Mouse (Mus musculus) neural tube, embryonic 14.5 days (tissue): ENCODE results near the gene Gstcd. TPM values are rescaled to one million over a fixed set of nuclear protein-coding genes. Genes with fewer than 3 reads are reported as not detected.
A peak's percentile ranks its signal among the peaks of the same experiment; 100 is the strongest.

ENCODE experiments used
- ATAC-seq: fragments of 200-750 bp; cut with Nextera tagmentation; 2 replicates; pipeline ENCODE4 v1.8.0; 2017; ENCODE audit warnings: low read depth, mild to moderate bottlenecking, moderate TSS enrichment, moderate library complexity
- H3K27ac ChIP-seq: fragments of 300-500 bp; sonication (generic); 2 replicates; pipeline ENCODE4 v1.5.1; 2014; ENCODE audit warnings: low read depth, mild to moderate bottlenecking, control low read depth, low read length, moderate library complexity, mixed read lengths
- H3K27me3 ChIP-seq: fragments of 300-500 bp; sonication (generic); 2 replicates; pipeline ENCODE4 v1.6.1; 2014; ENCODE audit warnings: low read length; ENCODE audit not compliant: control insufficient read depth, insufficient read depth
- H3K36me3 ChIP-seq: fragments of 300-500 bp; sonication (generic); 2 replicates; pipeline ENCODE4 v1.6.1; 2014; ENCODE audit warnings: low read length, mixed read lengths; ENCODE audit not compliant: control insufficient read depth, insufficient read depth
- H3K4me1 ChIP-seq: fragments of 300-500 bp; sonication (generic); 2 replicates; pipeline ENCODE4 v1.6.1; 2014; ENCODE audit warnings: low read length; ENCODE audit not compliant: control insufficient read depth, insufficient read depth
- H3K4me2 ChIP-seq: fragments of 300-500 bp; sonication (generic); 2 replicates; pipeline ENCODE4 v1.6.1; 2014; ENCODE audit warnings: mild to moderate bottlenecking, low read depth, low read length, control low read depth
- H3K4me3 ChIP-seq: fragments of 300-500 bp; sonication (generic); 2 replicates; pipeline ENCODE4 v1.5.1; 2014; ENCODE audit warnings: low read depth, low read length, control low read depth, mixed read lengths
- H3K9ac ChIP-seq: fragments of 300-500 bp; sonication (generic); replicated peaks from 2 replicates; pipeline ENCODE4 v1.6.1; 2014; ENCODE audit warnings: low read depth, mild to moderate bottlenecking, control low read depth, low read length, mixed read lengths
- H3K9me3 ChIP-seq: fragments of 300-500 bp; sonication (generic); 2 replicates; pipeline ENCODE4 v1.6.1; 2016; ENCODE audit warnings: low read length; ENCODE audit not compliant: control insufficient read depth
- WGBS: fragments of 180-500 bp; shearing (Covaris S2); extraction: QIAGEN DNeasy Blood & Tissue Kit; methylation state at CpG from one replicate; pipeline ENCODE4 v1.1.7; 2014; 5-methylcytosine and 5-hydroxymethylcytosine counted together
- polyA plus RNA-seq: library from polyadenylated mRNA; unstranded; fragments of >200 nt; fragmentation: Nextera tagmentation; extraction: Ambion mirVana; gene quantifications from 2 replicates; pipeline ENCODE4 v1.2.1, GENCODE M21; 2014

The Gstcd gene
- polyA plus RNA-seq, 1 experiment from 2014 or later = 4.1 TPM

GRCm38 (mm10) chr3:132949791-132950528, 141.9 kb downstream of the Gstcd start, which contains the start of gene Npnt:
Gene Npnt, minus strand, starts transcription at chr3:132950291.
- H3K4me2 ChIP-seq = peak within 1 kb of the TSS; percentile 98
- no peaks in the 10 kb centered on the region for H3K36me3 ChIP-seq
- H3K4me1 ChIP-seq = 0 out of 2 replicates have a peak, but pooled peaks cover 3% of the 10 kb centered on the region
- no peak within 1 kb of the TSS for H3K27ac ChIP-seq
- peak within 1 kb of the TSS; percentile 65 for H3K4me3 ChIP-seq
- peak within 1 kb of the TSS; percentile 59 for H3K9ac ChIP-seq
- peak; percentile 87 for ATAC-seq
- WGBS = under 1% methylated on average over 52 of the region's 82 CpGs
- H3K9me3 ChIP-seq = no peaks in the 10 kb centered on the region
- H3K27me3 ChIP-seq = peaks cover 7% of the 10 kb centered on the region; the same call in 1 of the 2 replicates

GRCm38 (mm10) chr3:132949380-132949790, 142.4 kb downstream of the Gstcd start:
- ATAC-seq = peak; percentile 85
- H3K4me3 ChIP-seq = peak overlapping the region; percentile 65
- H3K4me2 ChIP-seq = peak overlapping the region; percentile 98

GRCm38 (mm10) chr3:132948298-132948795, 143.5 kb downstream of the Gstcd start:
- Histone ChIP-seq H3K36me3 (no peaks in the 10 kb centered on the region), H3K27ac (no peak overlapping the region), H3K4me3 (no peak overlapping the region), H3K4me1 (0 out of 2 replicates have a peak, but pooled peaks cover 3% of the 10 kb centered on the region), H3K4me2 (no peak overlapping the region; the same call in 1 of the 2 replicates), H3K9me3 (no peaks in the 10 kb centered on the region), H3K9ac (no peak overlapping the region), H3K27me3 (peaks cover 7% of the 10 kb centered on the region; the same call in 1 of the 2 replicates)
- 23% methylated on average over 7 of the region's 7 CpGs for WGBS
- ATAC-seq = no peak

More at GRCm38 (mm10) chr3:132949380-132949790, 142.4 kb downstream of the Gstcd start:
- H3K9ac ChIP-seq = peak overlapping the region; percentile 59
- no peaks in the 10 kb centered on the region for H3K9me3 ChIP-seq
- no peaks in the 10 kb centered on the region for H3K36me3 ChIP-seq
- no peak overlapping the region for H3K27ac ChIP-seq
- under 1% methylated on average over 26 of the region's 26 CpGs for WGBS
- peaks cover 7% of the 10 kb centered on the region; the same call in 1 of the 2 replicates for H3K27me3 ChIP-seq
- 0 out of 2 replicates have a peak, but pooled peaks cover 3% of the 10 kb centered on the region for H3K4me1 ChIP-seq

GRCm38 (mm10) chr3:132946086-132946485, 145.7 kb downstream of the Gstcd start:
- no peak for ATAC-seq
- Histone ChIP-seq H3K4me2 (no peak overlapping the region), H3K9me3 (no peaks in the 10 kb centered on the region), H3K9ac (no peak overlapping the region), H3K27me3 (peaks cover 7% of the 10 kb centered on the region; the same call in 1 of the 2 replicates), H3K36me3 (no peaks in the 10 kb centered on the region), H3K4me1 (0 out of 2 replicates have a peak, but pooled peaks cover 3% of the 10 kb centered on the region), H3K4me3 (no peak overlapping the region), H3K27ac (no peak overlapping the region)
- 92% methylated on average over 5 of the region's 5 CpGs for WGBS

GRCm38 (mm10) chr3:132945669-132946068, 146.2 kb downstream of the Gstcd start:
- Histone ChIP-seq H3K4me3 (no peak overlapping the region), H3K9ac (no peak overlapping the region), H3K4me1 (0 out of 2 replicates have a peak, but pooled peaks cover 3% of the 10 kb centered on the region), H3K36me3 (no peaks in the 10 kb centered on the region), H3K27me3 (peaks cover 7% of the 10 kb centered on the region; the same call in 1 of the 2 replicates), H3K27ac (no peak overlapping the region), H3K4me2 (no peak overlapping the region), H3K9me3 (no peaks in the 10 kb centered on the region)
- WGBS = 80% methylated on average over 7 of the region's 7 CpGs
- no peak for ATAC-seq

- Histone ChIP-seq H3K27me3 (peaks cover 3% of the 10 kb centered on the region; the same call in 1 of the 2 replicates), H3K4me2 (no peak overlapping the region), H3K9ac (no peak overlapping the region), H3K36me3 (no peaks in the 10 kb centered on the region), H3K9me3 (no peaks in the 10 kb centered on the region), H3K4me1 (no peaks in the 10 kb centered on the region), H3K27ac (no peak overlapping the region), H3K4me3 (no peak overlapping the region)
- 57% methylated on average over 3 of the region's 3 CpGs for WGBS
- ATAC-seq = no peak
Measured at GRCm38 (mm10) chr3:132944609-132945008, 147.2 kb downstream of the Gstcd start.

- H3K4me1 ChIP-seq = no peaks in the 10 kb centered on the region
- no peak overlapping the region for H3K4me3 ChIP-seq
- H3K4me2 ChIP-seq = no peak overlapping the region
- no peak overlapping the region for H3K9ac ChIP-seq
- WGBS = 71% methylated on average over 7 of the region's 7 CpGs
- H3K36me3 ChIP-seq = no peaks in the 10 kb centered on the region
- ATAC-seq = no peak
- no peak overlapping the region for H3K27ac ChIP-seq
- H3K27me3 ChIP-seq = 0 out of 2 replicates have a peak, but pooled peaks cover 3% of the 10 kb centered on the region
- no peaks in the 10 kb centered on the region for H3K9me3 ChIP-seq
Measured at GRCm38 (mm10) chr3:132944193-132944592, 147.6 kb downstream of the Gstcd start.

GRCm38 (mm10) chr3:132942778-132943177, 149.1 kb downstream of the Gstcd start:
- H3K27ac ChIP-seq = no peak overlapping the region
- H3K4me3 ChIP-seq = no peak overlapping the region
- no peaks in the 10 kb centered on the region for H3K4me1 ChIP-seq
- no peaks in the 10 kb centered on the region for H3K36me3 ChIP-seq
- H3K9me3 ChIP-seq = no peaks in the 10 kb centered on the region
- 93% methylated on average over 6 of the region's 6 CpGs for WGBS
- no peak overlapping the region for H3K4me2 ChIP-seq
- H3K27me3 ChIP-seq = 0 out of 2 replicates have a peak, but pooled peaks cover 3% of the 10 kb centered on the region
- H3K9ac ChIP-seq = no peak overlapping the region
- ATAC-seq = no peak
